Mouse (Mus musculus) stomach, postnatal 0 days (tissue): Measurements from ENCODE around the gene Prss41. TPM values are rescaled to one million over a fixed set of nuclear protein-coding genes. Genes with fewer than 3 reads are reported as not detected.

Experiments used
- ATAC-seq: fragments of 200-750 bp; cut with Nextera tagmentation; 2 replicates; pipeline ENCODE4 v1.8.0; 2017; ENCODE audit not compliant: low FRiP score, low TSS enrichment
- DNase-seq: peaks from one replicate; pipeline ENCODE4 v3.0.0-alpha.2; 2016; ENCODE audit warnings: low spot score
- H3K27ac ChIP-seq: fragments of 300-500 bp; sonication (generic); replicated peaks from 2 replicates; pipeline ENCODE4 v1.5.1; 2014; ENCODE audit warnings: mild to moderate bottlenecking, control low read depth
- H3K27me3 ChIP-seq: fragments of 300-500 bp; sonication (generic); 2 replicates; pipeline ENCODE4 v1.6.1; 2014; ENCODE audit warnings: low read length; ENCODE audit not compliant: control insufficient read depth, insufficient read depth
- H3K36me3 ChIP-seq: fragments of 300-500 bp; sonication (generic); 2 replicates; pipeline ENCODE4 v1.6.1; 2014; ENCODE audit warnings: low read length, mixed read lengths; ENCODE audit not compliant: control insufficient read depth, insufficient read depth
- H3K4me1 ChIP-seq: fragments of 300-500 bp; sonication (generic); replicated peaks from 2 replicates; pipeline ENCODE4 v1.6.1; 2014; ENCODE audit warnings: antibody characterized with exemption; ENCODE audit not compliant: control insufficient read depth, insufficient read depth
- H3K4me2 ChIP-seq: fragments of 300-500 bp; sonication (generic); replicated peaks from 2 replicates; pipeline ENCODE4 v1.6.1; 2014; ENCODE audit warnings: low read depth, mild to moderate bottlenecking, control low read depth, moderate library complexity
- H3K4me3 ChIP-seq: fragments of 300-500 bp; sonication (generic); 2 replicates; pipeline ENCODE4 v1.5.1; 2014; ENCODE audit warnings: low read depth, low read length, control low read depth
- H3K9ac ChIP-seq: fragments of 300-500 bp; sonication (generic); 2 replicates; pipeline ENCODE4 v1.6.1; 2014; ENCODE audit warnings: mild to moderate bottlenecking, low read length, control low read depth, mixed read lengths
- H3K9me3 ChIP-seq: fragments of 300-500 bp; sonication (generic); 2 replicates; pipeline ENCODE4 v1.6.1; 2016; ENCODE audit warnings: low read length; ENCODE audit not compliant: control insufficient read depth
- CTCF ChIP-seq: IDR thresholded peaks from 2 replicates; pipeline ENCODE4 v1.5.1; 2016; ENCODE audit warnings: antibody characterized with exemption, low read depth, mild to moderate bottlenecking, moderate library complexity
- EP300 ChIP-seq: optimal IDR thresholded peaks from 2 replicates; pipeline ENCODE3; 2016; ENCODE audit warnings: antibody characterized with exemption
- WGBS: fragments of 180-500 bp; shearing (Covaris S2); extraction: QIAGEN DNeasy Blood & Tissue Kit; methylation state at CpG from one replicate; pipeline ENCODE4 v1.1.7; 2014; 5-methylcytosine and 5-hydroxymethylcytosine counted together
- polyA plus RNA-seq: library from polyadenylated mRNA; unstranded; fragments of >200 nt; fragmentation: Nextera tagmentation; extraction: Ambion mirVana; gene quantifications from 2 replicates; pipeline ENCODE4 v1.2.1, GENCODE M21; 2015

The Prss41 gene
- polyA plus RNA-seq, 1 experiment from 2014 or later = 0.90 TPM

- DNase-seq = no peak
- H3K4me3 ChIP-seq = no peak within 1 kb of the TSS
- 83% methylated on average over 15 of the region's 15 CpGs for WGBS
- no peaks in the 10 kb centered on the region for H3K36me3 ChIP-seq
- H3K4me2 ChIP-seq = no peak within 1 kb of the TSS
- TF ChIP-seq CTCF = no peak
- H3K27me3 ChIP-seq = no peaks in the 10 kb centered on the region
- no peaks in the 10 kb centered on the region for H3K9me3 ChIP-seq
- H3K27ac ChIP-seq = no peak within 1 kb of the TSS
- H3K4me1 ChIP-seq = no peaks in the 10 kb centered on the region
- H3K9ac ChIP-seq = no peak within 1 kb of the TSS
- ATAC-seq = no peak
These were observed 23.8 kb upstream of the Prss41 start, which contains the start of gene Prss21 for GRCm38 (mm10) chr17:23867756-23868155. TSS of gene Prss21 (plus strand) at chr17:23868056.

GRCm38 (mm10) chr17:23862926-23863325 lies 19.0 kb upstream of the Prss41 start:
- ATAC-seq (no peak), DNase-seq (no peak)
- Histone ChIP-seq H3K4me2 (no peak overlapping the region), H3K9me3 (no peaks in the 10 kb centered on the region), H3K36me3 (no peaks in the 10 kb centered on the region), H3K27me3 (no peaks in the 10 kb centered on the region), H3K27ac (no peak overlapping the region), H3K4me1 (no peaks in the 10 kb centered on the region), H3K4me3 (no peak overlapping the region), H3K9ac (no peak overlapping the region)
- no peak for TF ChIP-seq CTCF
- TF ChIP-seq EP300 = no peak
- WGBS = 76% methylated on average over 4 of the region's 4 CpGs

- Histone ChIP-seq H3K4me2 (no peak overlapping the region), H3K27ac (no peak overlapping the region), H3K27me3 (no peaks in the 10 kb centered on the region), H3K9ac (no peak overlapping the region), H3K9me3 (no peaks in the 10 kb centered on the region), H3K4me3 (no peak overlapping the region), H3K36me3 (no peaks in the 10 kb centered on the region), H3K4me1 (no peaks in the 10 kb centered on the region)
- DNase-seq = no peak
- TF ChIP-seq EP300 = no peak
- no peak for TF ChIP-seq CTCF
- WGBS = 53% methylated on average over 2 of the region's 2 CpGs
- ATAC-seq = 0 out of 2 replicates have a peak, but pooled peaks have one; percentile 45
These were observed 13.9 kb upstream of the Prss41 start for GRCm38 (mm10) chr17:23857913-23858312.

- Histone ChIP-seq H3K4me1 (no peaks in the 10 kb centered on the region), H3K4me3 (no peak overlapping the region), H3K27ac (no peak overlapping the region), H3K27me3 (no peaks in the 10 kb centered on the region), H3K4me2 (no peak overlapping the region), H3K36me3 (no peaks in the 10 kb centered on the region), H3K9ac (no peak overlapping the region), H3K9me3 (no peaks in the 10 kb centered on the region)
- 83% methylated on average over 6 of the region's 6 CpGs for WGBS
- no peak for TF ChIP-seq CTCF
- TF ChIP-seq EP300 = no peak
- ATAC-seq = no peak
- no peak for DNase-seq
These were observed 13.2 kb upstream of the Prss41 start for GRCm38 (mm10) chr17:23857193-23857592.

GRCm38 (mm10) chr17:23854229-23854765 lies 10.3 kb upstream of the Prss41 start:
- H3K4me3 ChIP-seq = no peak overlapping the region
- no peaks in the 10 kb centered on the region for H3K9me3 ChIP-seq
- no peak overlapping the region for H3K27ac ChIP-seq
- no peaks in the 10 kb centered on the region for H3K27me3 ChIP-seq
- no peak for ATAC-seq
- TF ChIP-seq EP300 = no peak
- no peak for TF ChIP-seq CTCF
- no peaks in the 10 kb centered on the region for H3K4me1 ChIP-seq
- H3K36me3 ChIP-seq = no peaks in the 10 kb centered on the region
- H3K4me2 ChIP-seq = no peak overlapping the region
- WGBS = 81% methylated on average over 10 of the region's 10 CpGs
- no peak for DNase-seq
- no peak overlapping the region for H3K9ac ChIP-seq

- peak; percentile 70 for DNase-seq
- peak; percentile 80 for TF ChIP-seq CTCF
- TF ChIP-seq EP300 = no peak
- Histone ChIP-seq H3K4me2 (no peak overlapping the region), H3K9ac (no peak overlapping the region), H3K36me3 (no peaks in the 10 kb centered on the region), H3K27me3 (no peaks in the 10 kb centered on the region), H3K4me3 (no peak overlapping the region), H3K4me1 (no peaks in the 10 kb centered on the region), H3K27ac (no peak overlapping the region), H3K9me3 (no peaks in the 10 kb centered on the region)
- whole genome bisulfite sequencing = 37% methylated on average over 5 of the region's 5 CpGs
- peak; percentile 47; the same call in 1 of the 2 replicates for ATAC-seq
These were observed 9.3 kb upstream of the Prss41 start for GRCm38 (mm10) chr17:23853292-23853691.
